Mouse (Mus musculus) cerebellum, adult 9-11 months (tissue): ENCODE measurements around the gene Uqcr10.

Source experiments
- DNase-seq: peaks from one replicate; pipeline ENCODE4 v3.0.0; 2022

Gene Uqcr10

GRCm38 (mm10) chr11:4674593-4674992 lies 29.5 kb downstream of the Uqcr10 start:
- no peak for DNase-seq

GRCm38 (mm10) chr11:4671736-4672135 lies 32.4 kb downstream of the Uqcr10 start:
- no peak for DNase-seq

GRCm38 (mm10) chr11:4662496-4662878 lies 41.7 kb downstream of the Uqcr10 start:
- no peak for DNase-seq

GRCm38 (mm10) chr11:4661871-4662495 lies 42.2 kb downstream of the Uqcr10 start:
- peak; percentile 71 for DNase-seq

GRCm38 (mm10) chr11:4661324-4661723 lies 42.8 kb downstream of the Uqcr10 start:
- DNase-seq, result no peak

- DNase-seq, result no peak
Measured at GRCm38 (mm10) chr11:4660309-4661025, 43.7 kb downstream of the Uqcr10 start.

- DNase-seq, result no peak
Measured at GRCm38 (mm10) chr11:4659818-4660217, 44.3 kb downstream of the Uqcr10 start.
